Mouse (Mus musculus): ENCODE results near the gene Stat3.

The Stat3 gene

DNA sequence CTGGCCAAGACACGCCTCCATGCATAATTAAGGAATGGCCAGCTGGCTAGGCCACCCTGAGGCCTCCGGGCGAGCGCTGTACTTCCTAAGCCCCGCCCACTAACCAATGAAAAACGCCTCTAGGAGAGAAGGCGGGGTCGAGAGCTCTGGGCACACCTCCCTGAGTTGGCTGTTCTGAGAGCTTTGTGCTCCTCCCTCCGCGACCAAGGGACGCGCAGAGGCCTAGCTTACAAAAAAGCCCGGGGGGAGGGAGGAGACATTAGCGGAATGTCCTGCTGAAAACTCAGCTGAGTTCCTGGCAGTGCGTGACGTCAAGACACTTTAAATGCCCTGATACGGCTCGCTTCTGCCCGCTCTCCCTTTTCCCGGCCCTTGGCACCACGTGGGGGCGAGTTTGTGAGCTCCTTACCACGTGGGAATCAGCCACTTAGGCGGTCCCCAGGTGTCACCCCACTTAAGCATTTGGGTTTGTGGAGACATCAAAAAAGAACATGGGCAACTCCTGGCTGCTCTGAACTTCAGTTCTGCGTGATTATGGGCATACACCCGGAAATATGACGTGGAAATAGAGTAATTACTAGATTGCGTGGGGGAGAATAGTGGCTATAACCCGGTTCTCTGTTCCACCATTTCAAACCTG lies at the start of gene Stat3:
Gene Stat3, minus strand, starts transcription at position 29 of the 640 bp plus-strand sequence.
- DNase-seq = peak; percentile 100

DNA sequence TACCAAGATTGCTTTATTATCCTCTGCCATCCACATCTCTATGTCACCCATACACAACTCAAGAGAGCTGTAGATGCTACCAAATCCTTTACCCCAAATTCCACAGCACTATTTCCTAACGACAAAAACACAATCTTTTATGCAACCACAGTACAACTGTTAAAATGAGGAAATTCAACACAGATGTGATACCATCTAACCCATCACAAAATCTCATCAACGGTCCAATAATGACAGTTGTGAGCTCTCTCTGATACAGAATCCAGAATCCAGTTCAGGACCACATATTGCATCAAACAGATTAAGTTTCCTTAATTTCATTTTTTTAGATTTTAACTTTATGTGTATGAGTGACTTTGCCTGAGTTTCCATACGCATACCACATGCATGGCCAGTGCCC lies 49.3 kb upstream of the Stat3 start:
- no peak for DNase-seq

DNA sequence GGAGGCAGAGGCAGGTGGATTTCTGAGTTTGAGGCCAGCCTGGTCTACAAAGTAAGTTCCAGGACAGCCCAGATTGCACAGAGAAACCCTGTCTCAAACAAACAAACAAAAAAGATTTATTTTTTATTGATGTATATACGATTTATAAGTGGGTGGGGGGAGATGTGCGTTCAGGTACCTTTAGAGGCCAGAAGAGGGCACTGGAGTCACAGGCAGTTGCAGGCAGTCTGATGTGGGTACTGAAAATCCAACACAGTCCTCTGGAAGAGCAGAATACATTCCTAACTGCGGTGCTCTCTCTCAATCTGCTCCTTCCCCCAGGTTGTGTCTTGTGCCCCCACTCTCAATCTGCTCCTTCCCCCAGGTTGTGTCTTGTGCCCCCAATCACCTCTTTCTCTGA lies 46.3 kb upstream of the Stat3 start:
- peak; percentile 24 for DNase-seq

DNA sequence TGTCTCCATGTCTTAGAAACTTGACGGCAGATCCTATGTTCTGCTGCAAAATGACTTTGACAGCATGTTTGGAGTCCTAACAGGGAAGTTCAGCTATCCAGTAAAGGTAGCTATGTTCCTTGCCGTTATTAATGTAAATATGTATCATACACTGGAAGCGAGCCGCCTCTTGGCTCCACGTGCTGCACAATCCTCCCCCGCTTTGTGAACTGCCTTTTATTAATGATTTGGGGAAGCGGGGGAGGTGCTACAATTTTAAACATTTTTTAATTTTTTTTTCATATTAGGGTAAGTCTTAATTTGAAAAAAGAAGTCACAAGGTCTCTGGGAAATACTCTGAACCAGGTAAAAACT lies 44.4 kb upstream of the Stat3 start:
- DNase-seq = no peak

DNA sequence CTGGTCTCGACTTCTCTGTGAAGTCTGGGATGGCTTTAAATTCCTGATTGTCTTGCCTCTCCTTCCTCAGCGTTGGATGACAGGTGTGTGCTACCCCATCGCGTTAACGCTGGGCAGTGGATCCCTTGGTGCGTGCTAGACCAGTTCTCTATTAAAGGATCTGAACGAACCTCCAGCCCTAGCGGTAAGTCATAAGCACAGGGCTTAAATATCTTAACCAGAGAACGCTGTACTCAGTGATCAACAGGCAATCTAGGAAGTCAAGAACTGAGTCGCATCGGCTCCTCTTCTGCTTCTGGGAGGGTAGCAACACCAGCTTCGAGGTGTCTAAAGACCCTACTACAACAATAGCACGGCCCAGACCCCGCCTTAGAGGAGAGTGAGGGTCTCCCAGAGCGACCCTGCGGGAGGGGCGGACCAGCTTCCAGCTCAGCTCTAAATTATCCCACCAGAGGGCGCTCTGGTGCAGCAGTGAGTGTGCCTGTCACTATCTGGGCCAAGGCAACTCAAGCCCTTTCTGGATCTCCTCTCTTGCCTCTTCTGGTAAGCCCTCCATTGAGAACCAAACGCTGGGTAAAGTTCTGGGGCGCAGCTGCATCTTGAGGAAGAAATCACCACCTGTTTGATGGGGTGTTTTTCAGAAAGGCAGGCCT lies 43.9 kb upstream of the Stat3 start:
- peak; percentile 82 for DNase-seq

DNA sequence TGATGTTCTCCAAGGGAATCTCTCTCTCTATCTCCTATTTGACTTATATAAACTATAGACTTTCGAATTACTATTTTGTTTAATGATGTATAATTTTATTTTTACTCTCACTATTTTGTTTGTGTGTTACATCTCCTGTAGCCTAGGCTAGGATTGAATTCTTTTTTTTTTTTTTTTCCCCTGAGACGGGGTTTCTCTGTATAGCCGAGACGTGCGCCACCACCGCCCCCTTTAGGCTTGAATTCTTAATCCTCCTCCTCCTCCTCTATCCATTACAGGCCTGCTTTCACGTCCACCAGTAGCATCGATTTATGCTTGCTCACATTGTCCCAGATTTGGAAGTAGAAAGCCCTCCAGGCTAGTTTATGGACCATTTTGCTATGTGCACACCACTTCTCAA lies 42.7 kb upstream of the Stat3 start:
- DNase-seq = no peak

DNA sequence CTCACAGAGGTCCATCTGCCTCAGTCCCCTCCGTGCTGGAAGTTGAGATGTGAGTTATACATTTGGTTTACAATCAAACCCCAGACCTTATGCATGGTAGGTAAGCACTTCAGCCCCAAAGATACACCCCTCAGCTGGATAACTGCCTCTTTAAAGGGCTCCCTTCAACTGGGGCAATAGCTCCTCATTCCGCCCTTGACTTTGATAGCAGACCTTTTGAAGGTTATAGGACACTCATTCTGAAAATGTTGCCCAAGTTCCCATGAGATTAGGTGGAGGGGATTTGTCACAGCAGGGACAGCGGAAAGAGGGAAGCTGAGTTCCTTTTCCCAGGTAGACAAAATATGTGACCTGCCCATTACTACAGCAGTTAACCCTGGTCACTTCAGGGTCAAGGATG lies 41.9 kb upstream of the Stat3 start:
- no peak for DNase-seq

DNA sequence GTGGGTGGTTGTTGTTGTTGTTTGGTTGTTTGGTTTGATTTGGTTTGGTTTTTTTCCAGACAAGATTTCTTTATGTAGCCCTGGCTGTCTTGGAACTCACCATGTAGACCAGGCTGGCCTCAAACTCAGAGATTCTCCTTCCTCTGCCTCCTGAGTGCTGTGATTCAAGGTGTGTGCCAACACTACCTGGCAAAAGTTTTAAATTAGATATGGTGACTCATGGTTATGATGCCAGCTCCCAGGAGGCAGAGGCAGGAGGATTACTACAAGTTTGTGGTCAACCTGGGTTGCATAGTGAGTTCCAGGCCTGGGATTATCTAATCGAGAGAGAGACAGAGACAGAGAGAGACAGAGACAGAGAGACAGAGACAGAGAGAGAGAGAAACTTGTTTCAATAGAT lies 41.1 kb upstream of the Stat3 start:
- DNase-seq = no peak

DNA sequence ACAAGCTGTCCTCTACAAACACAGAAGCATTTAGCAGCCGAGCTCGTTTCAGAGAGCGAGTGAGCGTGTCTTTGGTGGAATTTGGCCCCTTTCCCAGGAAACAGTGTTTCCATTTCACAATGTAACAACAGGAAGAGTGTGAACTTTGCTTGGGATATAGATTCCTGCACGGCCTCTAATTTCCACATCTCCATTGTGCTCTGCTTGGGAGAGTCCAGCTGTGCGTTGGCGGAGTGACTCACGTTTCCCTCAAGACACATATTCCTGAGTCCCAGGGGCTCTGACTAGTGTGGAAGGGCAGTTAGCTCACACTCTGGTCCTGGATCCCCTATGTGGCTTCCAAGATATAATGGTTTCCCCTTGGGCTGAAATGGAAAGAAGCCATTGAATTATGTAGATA lies 40.5 kb upstream of the Stat3 start:
- DNase-seq = no peak

DNA sequence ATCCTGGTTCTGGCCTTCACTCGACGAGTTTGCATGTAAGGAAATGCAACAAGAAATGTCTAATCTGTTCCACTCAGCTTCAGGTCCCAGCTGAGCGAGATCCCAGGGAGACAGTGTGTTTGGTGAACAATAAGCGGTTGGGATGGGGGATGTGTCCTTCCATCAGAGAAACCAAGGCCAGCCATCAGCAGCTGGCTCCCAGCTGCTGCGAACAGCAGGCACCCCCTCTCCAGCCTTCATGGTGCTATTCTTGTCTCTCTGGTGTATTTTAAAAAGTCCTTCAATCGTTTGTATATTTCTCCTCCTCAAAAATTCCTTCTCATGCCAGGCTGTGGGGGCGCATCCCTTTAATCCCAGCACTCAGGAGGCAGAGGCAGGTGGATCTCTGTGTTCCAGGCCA lies 35.9 kb upstream of the Stat3 start:
- no peak for DNase-seq

DNA sequence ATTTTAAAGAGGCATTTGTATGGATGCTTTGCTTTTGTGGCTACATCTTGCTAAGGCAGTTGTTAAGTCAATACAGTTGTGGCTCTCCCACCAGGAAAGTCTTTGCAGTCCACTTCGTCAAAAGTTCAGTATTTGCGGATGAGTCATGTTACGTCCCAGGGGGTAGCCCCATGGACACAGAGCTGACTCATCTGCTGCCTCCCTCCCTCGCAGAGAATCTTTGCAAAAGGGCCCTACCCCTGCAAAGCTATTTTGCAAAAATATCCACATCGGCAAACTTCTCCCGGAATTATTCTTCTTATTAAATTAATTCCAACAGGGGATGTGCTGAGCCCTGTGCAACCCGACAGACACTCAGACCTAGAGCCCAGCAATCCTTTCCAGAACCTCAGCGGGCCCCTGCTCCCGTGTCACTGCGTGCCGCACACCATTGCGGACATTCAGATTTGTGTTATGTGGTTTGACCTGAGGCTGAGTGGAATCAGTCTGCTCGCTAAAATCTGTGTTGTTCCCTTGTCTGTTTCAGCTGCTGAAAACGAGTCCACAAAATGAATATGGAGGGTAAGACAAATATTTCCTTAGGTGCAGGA lies 35.1 kb upstream of the Stat3 start:
- no peak for DNase-seq

DNA sequence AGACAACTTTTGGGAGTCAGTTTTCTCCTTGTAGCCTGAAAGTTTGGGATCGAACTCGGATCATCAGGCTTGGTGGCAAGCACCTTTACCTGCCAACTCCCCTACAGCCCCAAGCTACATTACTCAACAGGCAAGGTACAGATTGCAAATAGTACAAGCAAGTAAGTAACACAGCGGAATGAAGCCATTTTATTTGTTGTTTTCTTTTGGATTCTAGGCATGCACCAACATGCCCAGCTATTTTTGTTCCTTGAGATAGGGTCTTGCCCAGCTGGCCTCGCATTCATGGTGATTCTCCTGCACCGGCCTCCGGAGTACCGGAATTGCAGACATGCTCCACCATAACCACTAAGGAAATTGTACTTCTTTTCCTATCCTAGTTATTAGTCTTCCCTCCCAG lies 33.9 kb upstream of the Stat3 start:
- DNase-seq = no peak

DNA sequence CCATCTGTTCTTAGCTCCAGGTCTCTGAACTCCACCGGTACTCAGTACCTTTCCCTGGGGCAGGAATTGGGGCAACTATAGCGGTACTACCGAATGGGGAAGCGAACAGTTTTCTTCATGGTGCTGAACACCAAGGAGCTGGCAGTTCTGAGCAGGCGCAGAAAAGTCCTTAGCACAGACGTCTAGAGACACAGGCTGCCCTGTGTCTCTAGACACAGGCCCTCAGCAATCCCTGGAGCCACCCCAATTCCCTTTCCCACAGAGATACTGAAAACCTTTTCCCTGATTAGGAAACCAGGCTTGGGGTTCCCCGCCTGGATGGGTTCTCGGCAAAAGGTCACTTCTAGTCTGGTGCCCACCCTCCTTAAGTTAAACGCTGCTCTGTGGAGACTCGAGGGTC lies 32.1 kb upstream of the Stat3 start:
- no peak for DNase-seq

DNA sequence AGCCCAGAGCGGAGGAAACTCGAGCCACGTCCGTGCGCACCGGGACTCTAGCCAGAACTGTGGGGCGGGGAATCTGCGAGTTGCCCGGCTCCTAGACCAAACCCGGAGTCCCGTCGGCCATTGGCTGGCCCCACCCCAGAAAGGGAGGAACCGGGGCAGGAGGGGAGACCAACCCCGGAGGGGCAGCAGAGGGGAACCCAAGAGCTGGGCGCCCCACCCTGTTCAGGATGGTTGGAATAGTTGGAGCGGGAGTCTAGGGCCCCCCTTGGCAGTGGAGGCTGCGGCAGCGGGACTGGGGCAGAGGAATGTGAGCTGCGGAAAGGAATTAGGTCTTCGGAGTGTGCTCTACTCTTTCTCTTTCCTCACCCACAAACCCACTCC lies 31.2 kb upstream of the Stat3 start, which contains the start of gene Cavin1:
Gene Cavin1, minus strand, starts transcription at position 331 of the 381 bp plus-strand sequence.
- peak; percentile 14 for DNase-seq

DNA sequence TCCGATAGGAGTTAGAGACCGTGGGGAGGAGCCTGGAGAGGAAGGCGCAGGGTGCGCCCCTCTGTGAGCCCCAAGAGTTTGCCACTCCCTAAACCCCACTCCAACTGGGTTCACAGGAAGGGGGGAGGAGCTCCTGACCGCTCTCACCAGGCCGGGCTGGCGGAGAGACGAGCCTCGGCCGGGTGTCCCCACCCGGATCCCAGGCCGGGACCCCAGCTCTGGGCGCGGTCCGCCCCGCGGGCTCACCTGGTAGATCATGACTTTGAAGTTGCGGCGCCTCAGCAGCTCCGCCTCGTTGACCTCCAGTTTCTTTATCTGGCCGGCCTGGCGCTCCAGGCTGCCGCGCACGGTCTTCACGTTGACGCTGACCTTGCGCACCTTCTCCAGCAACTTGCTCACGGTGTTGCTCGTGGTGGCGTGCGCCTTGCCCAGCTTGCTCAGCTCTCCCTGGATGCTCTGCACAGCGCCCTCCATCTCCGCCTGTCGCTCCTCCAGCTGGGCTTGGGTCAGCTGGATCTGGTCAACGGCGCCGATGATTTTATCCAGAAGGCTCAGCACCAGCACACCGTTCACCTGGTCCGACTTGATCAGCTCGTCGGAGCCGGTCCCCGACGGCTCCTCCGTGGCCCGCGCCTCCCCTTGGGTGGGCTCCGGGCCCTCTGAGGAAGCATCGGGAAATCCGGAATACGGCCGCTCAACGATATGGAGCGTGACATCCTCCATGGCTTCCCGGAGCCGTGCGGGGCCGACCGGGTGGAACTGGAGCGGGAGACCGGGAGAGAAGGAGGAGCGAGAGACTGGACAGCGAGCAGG lies 30.6 kb upstream of the Stat3 start:
- DNase-seq = peak; percentile 12

DNA sequence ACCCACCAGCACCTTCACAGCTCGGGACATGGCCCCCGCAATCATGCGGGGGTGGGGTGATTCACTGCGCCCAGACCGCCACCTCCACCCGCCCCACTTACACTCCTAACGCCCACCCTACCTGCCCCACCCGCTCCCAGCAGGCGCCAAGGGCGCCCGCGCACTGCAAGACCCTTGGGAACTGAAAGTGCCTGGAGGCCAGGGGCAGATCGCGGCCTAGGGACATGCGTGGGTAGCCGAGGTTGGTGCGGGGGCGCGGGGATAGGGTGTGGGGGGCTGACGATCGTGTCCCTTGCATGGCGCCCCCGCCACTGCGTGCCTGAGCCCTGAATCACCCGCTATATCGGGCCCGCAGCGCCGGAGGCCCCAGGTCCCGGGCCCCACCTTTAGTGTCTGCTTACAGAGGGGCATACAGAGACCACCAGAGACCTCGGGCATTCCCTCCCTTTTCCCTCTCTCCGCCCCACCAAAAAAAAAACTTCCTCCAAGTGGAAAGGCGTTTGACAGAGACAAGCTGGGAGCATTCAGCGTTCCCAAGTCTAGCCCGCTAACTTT lies 29.9 kb upstream of the Stat3 start:
- no peak for DNase-seq

DNA sequence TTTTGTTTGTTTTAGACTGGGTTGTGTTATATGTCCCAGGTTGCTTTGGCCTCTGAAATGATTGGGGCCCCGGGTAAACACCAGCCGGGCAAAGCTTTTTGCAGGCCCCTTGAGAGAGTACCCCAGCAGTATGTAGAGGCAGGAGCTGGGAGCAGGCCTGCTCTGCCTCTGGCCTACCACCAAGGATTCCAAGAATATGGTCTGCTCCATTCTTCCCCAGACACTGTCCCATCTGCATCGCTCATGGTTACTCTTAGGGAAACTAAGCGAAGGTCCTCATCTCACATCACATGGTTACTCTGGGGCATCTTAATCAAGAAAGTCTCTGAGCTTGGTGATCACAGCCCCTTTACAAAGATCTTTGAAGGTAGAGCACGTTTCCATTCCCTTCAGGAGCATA lies 29.2 kb upstream of the Stat3 start:
- no peak for DNase-seq

DNA sequence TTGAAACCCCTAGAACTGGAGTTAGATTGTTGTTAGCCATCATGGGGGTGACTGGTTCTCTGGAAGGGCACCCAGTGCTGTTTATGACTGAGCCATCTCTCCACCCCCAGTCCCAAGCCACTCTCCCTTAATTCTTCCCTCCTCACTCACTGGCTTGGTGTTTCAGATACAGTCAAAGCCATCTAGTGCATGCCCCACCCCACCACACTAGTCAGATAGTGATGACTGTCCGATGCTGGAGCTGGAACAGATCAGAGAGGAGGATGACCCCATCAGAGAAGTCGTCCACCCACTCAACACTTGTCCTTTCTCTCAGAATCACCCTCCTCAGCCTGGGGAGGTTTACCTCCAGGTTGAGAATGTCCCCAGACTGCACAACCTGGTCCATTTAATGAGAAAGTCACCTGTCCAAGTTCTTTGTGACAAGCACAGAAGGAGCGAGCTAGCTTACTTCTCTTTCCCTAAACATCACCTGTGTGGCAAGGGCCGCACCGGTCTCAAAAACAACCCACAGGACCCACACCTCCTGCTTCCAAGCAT lies 28.6 kb upstream of the Stat3 start:
- DNase-seq = no peak

DNA sequence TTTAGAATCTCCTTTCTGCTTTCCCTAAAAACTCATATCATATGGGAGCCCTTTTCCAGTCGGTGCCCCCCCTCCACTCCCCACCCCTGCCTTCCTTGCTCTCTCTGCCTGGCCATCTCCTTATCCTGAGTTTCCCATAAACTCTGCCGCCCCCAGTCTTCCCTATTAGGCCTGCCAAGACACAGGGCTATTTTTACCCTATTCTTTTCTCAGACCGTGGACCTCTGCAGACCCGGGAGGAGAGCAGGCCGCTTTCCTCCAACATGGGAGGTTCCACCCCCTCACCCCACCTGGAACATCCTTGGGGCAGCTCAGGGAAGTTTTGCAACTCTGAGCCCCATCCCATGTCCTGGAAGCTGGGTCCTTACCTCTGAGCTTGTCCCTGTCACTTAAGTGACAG lies 28.0 kb upstream of the Stat3 start:
- DNase-seq = no peak

DNA sequence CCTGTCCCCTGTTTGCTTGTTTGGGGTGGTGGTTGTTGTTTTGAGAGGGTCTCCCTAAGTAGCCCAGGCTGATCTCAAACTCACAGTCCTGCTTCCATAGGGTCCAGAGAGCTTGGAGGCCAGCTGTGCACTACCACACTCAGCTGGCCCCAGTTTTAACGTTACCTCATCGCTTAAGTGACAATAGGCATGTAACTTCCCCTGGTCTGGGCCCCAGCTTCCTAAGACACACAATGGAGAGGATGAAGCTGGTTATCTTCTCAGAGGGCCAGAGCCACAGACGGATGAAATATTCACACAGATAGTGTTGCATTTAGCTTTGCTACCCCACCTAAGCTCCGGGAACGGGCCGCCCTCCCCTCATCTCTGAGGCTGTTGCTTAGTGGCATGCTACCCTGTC lies 26.4 kb upstream of the Stat3 start:
- DNase-seq = no peak

DNA sequence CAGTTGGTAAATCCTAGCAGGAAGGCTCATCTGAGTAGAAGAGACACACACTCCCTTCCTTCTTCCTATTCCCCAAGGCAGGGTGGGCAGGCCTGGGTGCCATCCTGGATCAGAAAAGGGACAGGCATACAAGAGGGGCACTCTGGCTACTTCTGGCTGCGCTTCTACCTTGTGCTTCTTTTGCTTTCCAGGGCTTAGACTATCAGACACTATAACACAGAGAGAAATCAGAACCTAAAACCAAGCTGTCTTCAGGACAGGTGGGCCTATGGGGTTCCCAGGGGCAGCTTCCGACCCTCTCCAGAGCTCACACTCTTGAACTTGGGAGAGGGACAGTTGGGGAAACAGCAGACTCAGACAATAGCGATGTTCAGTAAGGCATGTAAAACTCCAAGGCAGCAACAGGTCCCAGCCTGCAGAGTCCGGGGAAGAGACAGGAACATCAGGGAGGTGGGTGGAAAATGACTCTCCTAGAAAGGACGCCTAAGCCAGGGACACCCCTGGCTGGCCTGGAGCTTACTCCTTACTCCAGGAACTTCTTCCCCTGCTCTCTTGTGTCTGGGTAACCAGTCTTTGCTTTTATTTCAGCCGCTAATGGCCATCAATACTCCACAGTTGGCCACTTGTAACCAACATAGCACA lies 25.7 kb upstream of the Stat3 start:
- no peak for DNase-seq

DNA sequence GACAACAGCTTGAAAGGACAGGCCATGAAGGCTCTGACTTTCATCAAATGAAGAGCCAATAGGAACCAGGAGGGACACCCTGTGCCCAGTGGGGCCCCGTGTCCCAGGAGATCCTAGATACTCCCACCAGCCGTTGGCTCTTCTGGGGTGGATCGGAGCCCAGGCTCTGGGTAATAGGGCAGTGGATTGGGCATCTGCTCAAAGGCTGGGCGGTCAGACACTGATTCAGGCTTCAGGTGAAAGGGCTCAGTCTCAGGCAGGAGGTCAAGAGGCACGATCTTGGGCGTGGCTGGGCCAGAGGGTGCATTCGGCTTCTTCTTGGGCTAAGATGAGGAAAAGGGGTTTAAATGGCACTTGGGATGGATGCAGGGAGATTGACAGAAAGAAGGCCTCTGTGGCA lies 24.8 kb upstream of the Stat3 start:
- DNase-seq = no peak

DNA sequence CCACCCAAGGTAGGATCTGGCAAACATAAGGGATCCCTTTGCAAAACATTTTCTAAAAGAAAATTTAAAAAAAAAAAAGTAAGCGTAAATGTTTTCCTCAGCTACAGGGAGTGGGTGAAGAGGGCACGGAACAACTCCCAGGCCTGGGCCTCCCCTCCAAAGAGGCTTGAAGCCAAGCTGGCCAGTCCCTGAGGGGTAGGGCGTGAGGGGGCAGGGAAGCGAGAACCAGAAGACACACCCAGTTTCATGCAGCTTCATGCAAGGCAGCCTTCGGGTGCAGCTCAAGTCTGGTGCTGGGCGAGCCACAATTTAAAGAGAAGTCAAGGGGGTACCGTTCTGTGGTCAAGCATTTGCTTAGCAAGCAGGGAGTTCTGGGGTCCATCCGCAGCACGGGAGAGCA lies 24.3 kb upstream of the Stat3 start:
- DNase-seq = no peak
